Mouse (Mus musculus): Measurements from ENCODE around the gene Gm11214.

Gm11214 gene

GRCm38 (mm10) chr4:63659775-63660174 lies 3.4 kb downstream of the Gm11214 start:
- no peak for DNase-seq

- DNase-seq = no peak
Measured at GRCm38 (mm10) chr4:63659086-63659485, 4.1 kb downstream of the Gm11214 start.

GRCm38 (mm10) chr4:63654381-63654780 lies 8.8 kb downstream of the Gm11214 start:
- DNase-seq = no peak

GRCm38 (mm10) chr4:63643956-63644726 lies 19.0 kb downstream of the Gm11214 start:
- DNase-seq = no peak

GRCm38 (mm10) chr4:63639842-63640241 lies 23.3 kb downstream of the Gm11214 start:
- peak; percentile 10 to 43 for DNase-seq

GRCm38 (mm10) chr4:63638603-63639002 lies 24.6 kb downstream of the Gm11214 start:
- DNase-seq = no peak

- DNase-seq = no peak
Measured at GRCm38 (mm10) chr4:63633181-63633580, 30.0 kb downstream of the Gm11214 start.

- DNase-seq = no peak
Measured at GRCm38 (mm10) chr4:63627111-63627510, 36.1 kb downstream of the Gm11214 start.

- no peak for DNase-seq
Measured at GRCm38 (mm10) chr4:63625563-63626080, 37.6 kb downstream of the Gm11214 start.

- DNase-seq = no peak
Measured at GRCm38 (mm10) chr4:63622378-63622835, 40.8 kb downstream of the Gm11214 start, which contains the start of gene Tex48. Gene Tex48 (minus strand): TSS chr4:63622428.

- no peak for DNase-seq
Measured at GRCm38 (mm10) chr4:63621861-63622260, 41.3 kb downstream of the Gm11214 start.

All from lung, adult 18-20 months (tissue).